Mouse (Mus musculus) limb, embryonic 13.5 days (tissue): Measurements from ENCODE around the gene Cdsn. TPM values are rescaled to one million over a fixed set of nuclear protein-coding genes. Genes with fewer than 3 reads are reported as not detected.

Source experiments
- ATAC-seq: fragments of 200-750 bp; cut with Nextera tagmentation; 2 replicates; pipeline ENCODE4 v1.8.0; 2017; ENCODE audit warnings: low read depth, moderate number of reproducible peaks, moderate TSS enrichment; ENCODE audit not compliant: low FRiP score
- H3K27ac ChIP-seq: fragments of 300-500 bp; sonication (generic); 2 replicates; pipeline ENCODE4 v1.5.1; 2015; ENCODE audit warnings: inconsistent platforms, mild to moderate bottlenecking, moderate library complexity
- H3K27me3 ChIP-seq: fragments of 300-500 bp; sonication (generic); 2 replicates; pipeline ENCODE4 v1.6.1; 2015; ENCODE audit warnings: mild to moderate bottlenecking, inconsistent platforms
- H3K36me3 ChIP-seq: fragments of 300-500 bp; sonication (generic); 2 replicates; pipeline ENCODE4 v1.6.1; 2015; ENCODE audit warnings: inconsistent platforms, mild to moderate bottlenecking, moderate library complexity
- H3K4me1 ChIP-seq: fragments of 300-500 bp; sonication (generic); 2 replicates; pipeline ENCODE4 v1.6.1; 2015; ENCODE audit warnings: inconsistent platforms
- H3K4me2 ChIP-seq: fragments of 300-500 bp; sonication (generic); replicated peaks from 2 replicates; pipeline ENCODE4 v1.6.1; 2015; ENCODE audit warnings: inconsistent platforms, mild to moderate bottlenecking, moderate library complexity
- H3K4me3 ChIP-seq: fragments of 300-500 bp; sonication (generic); 2 replicates; pipeline ENCODE4 v1.5.1; 2015; ENCODE audit warnings: moderate library complexity, mild to moderate bottlenecking, inconsistent platforms
- H3K9ac ChIP-seq: fragments of 300-500 bp; sonication (generic); 2 replicates; pipeline ENCODE4 v1.6.1; 2015; ENCODE audit warnings: mild to moderate bottlenecking, inconsistent platforms
- H3K9me3 ChIP-seq: fragments of 300-500 bp; sonication (generic); 2 replicates; pipeline ENCODE4 v1.6.1; 2016; ENCODE audit warnings: inconsistent platforms
- WGBS: fragments of 180-500 bp; shearing (Covaris S2); methylation state at CpG from one replicate; pipeline ENCODE4 v1.1.7; 2015; 5-methylcytosine and 5-hydroxymethylcytosine counted together
- polyA plus RNA-seq: library from polyadenylated mRNA; unstranded; fragments of >200 nt; fragmentation: Nextera tagmentation; extraction: Ambion mirVana; gene quantifications from 2 replicates; pipeline ENCODE4 v1.2.1, GENCODE M21; 2015

Gene Cdsn
- polyA plus RNA-seq, 1 experiment from 2014 or later, result 0.06 TPM

GRCm38 (mm10) chr17:35539540-35539939 is 12.4 kb upstream of the Cdsn start:
- Histone ChIP-seq H3K9ac (no peak overlapping the region), H3K27me3 (no peaks in the 10 kb centered on the region), H3K4me1 (no peaks in the 10 kb centered on the region), H3K36me3 (no peaks in the 10 kb centered on the region), H3K4me3 (no peak overlapping the region), H3K9me3 (no peaks in the 10 kb centered on the region), H3K4me2 (no peak overlapping the region), H3K27ac (no peak overlapping the region)
- no peak for ATAC-seq
- WGBS, result 53% methylated on average over 10 of the region's 10 CpGs

- Histone ChIP-seq H3K36me3 (no peaks in the 10 kb centered on the region), H3K4me1 (peaks cover 5% of the 10 kb centered on the region; the same call in 1 of the 2 replicates), H3K9me3 (no peaks in the 10 kb centered on the region), H3K4me2 (no peak overlapping the region), H3K27me3 (no peaks in the 10 kb centered on the region), H3K4me3 (no peak overlapping the region), H3K9ac (no peak overlapping the region), H3K27ac (no peak overlapping the region)
- ATAC-seq, result no peak
- 81% methylated on average over 15 of the region's 15 CpGs for WGBS
These were observed 9.0 kb upstream of the Cdsn start for GRCm38 (mm10) chr17:35542761-35543411.

- Histone ChIP-seq H3K27me3 (no peaks in the 10 kb centered on the region), H3K9ac (no peak overlapping the region), H3K4me2 (no peak overlapping the region), H3K27ac (no peak overlapping the region), H3K4me1 (peaks cover 5% of the 10 kb centered on the region; the same call in 1 of the 2 replicates), H3K36me3 (no peaks in the 10 kb centered on the region), H3K9me3 (no peaks in the 10 kb centered on the region), H3K4me3 (no peak overlapping the region)
- no peak for ATAC-seq
- WGBS, result 59% methylated on average over 14 of the region's 14 CpGs
These were observed 8.5 kb upstream of the Cdsn start for GRCm38 (mm10) chr17:35543412-35543861.

GRCm38 (mm10) chr17:35544001-35544400 is 7.9 kb upstream of the Cdsn start:
- no peak for ATAC-seq
- H3K9me3 ChIP-seq, result no peaks in the 10 kb centered on the region
- no peak overlapping the region for H3K27ac ChIP-seq
- no peak overlapping the region for H3K4me3 ChIP-seq
- no peaks in the 10 kb centered on the region for H3K27me3 ChIP-seq
- H3K9ac ChIP-seq, result no peak overlapping the region
- H3K36me3 ChIP-seq, result no peaks in the 10 kb centered on the region
- WGBS, result 85% methylated on average over 6 of the region's 6 CpGs
- H3K4me2 ChIP-seq, result no peak overlapping the region
- H3K4me1 ChIP-seq, result peaks cover 5% of the 10 kb centered on the region; the same call in 1 of the 2 replicates

- no peaks in the 10 kb centered on the region for H3K27me3 ChIP-seq
- H3K4me3 ChIP-seq, result no peak overlapping the region
- no peak overlapping the region for H3K27ac ChIP-seq
- H3K4me1 ChIP-seq, result peaks cover 5% of the 10 kb centered on the region; the same call in 1 of the 2 replicates
- WGBS, result 31% methylated on average over 6 of the region's 6 CpGs
- no peak overlapping the region for H3K9ac ChIP-seq
- peak; percentile 46; the same call in 1 of the 2 replicates for ATAC-seq
- no peak overlapping the region for H3K4me2 ChIP-seq
- no peaks in the 10 kb centered on the region for H3K9me3 ChIP-seq
- H3K36me3 ChIP-seq, result no peaks in the 10 kb centered on the region
These were observed 7.2 kb upstream of the Cdsn start for GRCm38 (mm10) chr17:35544680-35545079.

GRCm38 (mm10) chr17:35547465-35547864 is 4.5 kb upstream of the Cdsn start:
- 51% methylated on average over 2 of the region's 2 CpGs for WGBS
- H3K9me3 ChIP-seq, result no peaks in the 10 kb centered on the region
- no peak for ATAC-seq
- H3K4me3 ChIP-seq, result no peak overlapping the region
- no peak overlapping the region for H3K4me2 ChIP-seq
- H3K36me3 ChIP-seq, result no peaks in the 10 kb centered on the region
- H3K27ac ChIP-seq, result no peak overlapping the region
- no peak overlapping the region for H3K9ac ChIP-seq
- H3K27me3 ChIP-seq, result no peaks in the 10 kb centered on the region
- peaks cover 5% of the 10 kb centered on the region; the same call in 1 of the 2 replicates for H3K4me1 ChIP-seq

GRCm38 (mm10) chr17:35548636-35549035 is 3.3 kb upstream of the Cdsn start:
- Histone ChIP-seq H3K4me1 (peaks cover 5% of the 10 kb centered on the region; the same call in 1 of the 2 replicates), H3K4me3 (no peak overlapping the region), H3K27me3 (no peaks in the 10 kb centered on the region), H3K9me3 (no peaks in the 10 kb centered on the region), H3K9ac (no peak overlapping the region), H3K36me3 (no peaks in the 10 kb centered on the region), H3K27ac (no peak overlapping the region), H3K4me2 (no peak overlapping the region)
- ATAC-seq, result no peak
- 24% methylated on average over 5 of the region's 5 CpGs for WGBS

- no peaks in the 10 kb centered on the region for H3K36me3 ChIP-seq
- H3K4me1 ChIP-seq, result peaks cover 5% of the 10 kb centered on the region; the same call in 1 of the 2 replicates
- no peaks in the 10 kb centered on the region for H3K27me3 ChIP-seq
- no peak overlapping the region; the same call in 1 of the 2 replicates for H3K4me2 ChIP-seq
- H3K9ac ChIP-seq, result no peak overlapping the region
- 63% methylated on average over 15 of the region's 15 CpGs for WGBS
- peak; percentile 41; the same call in 1 of the 2 replicates for ATAC-seq
- no peaks in the 10 kb centered on the region for H3K9me3 ChIP-seq
- H3K4me3 ChIP-seq, result no peak overlapping the region
- peak overlapping the region; percentile 55; the same call in 1 of the 2 replicates for H3K27ac ChIP-seq
These were observed 2.3 kb upstream of the Cdsn start for GRCm38 (mm10) chr17:35549437-35550142.

- Histone ChIP-seq H3K9me3 (no peaks in the 10 kb centered on the region), H3K36me3 (no peaks in the 10 kb centered on the region), H3K27ac (0 out of 2 replicates have a peak overlapping the region, but pooled peaks have one; percentile 55), H3K4me2 (no peak overlapping the region; the same call in 1 of the 2 replicates), H3K4me1 (peaks cover 5% of the 10 kb centered on the region; the same call in 1 of the 2 replicates), H3K27me3 (no peaks in the 10 kb centered on the region), H3K4me3 (no peak overlapping the region), H3K9ac (no peak overlapping the region)
- WGBS, result 93% methylated on average over 4 of the region's 4 CpGs
- ATAC-seq, result no peak
These were observed 1.8 kb upstream of the Cdsn start for GRCm38 (mm10) chr17:35550143-35550494.

- no peak for ATAC-seq
- no peaks in the 10 kb centered on the region for H3K9me3 ChIP-seq
- H3K9ac ChIP-seq, result no peak overlapping the region
- peaks cover 5% of the 10 kb centered on the region; the same call in 1 of the 2 replicates for H3K4me1 ChIP-seq
- no peak overlapping the region for H3K4me3 ChIP-seq
- H3K27me3 ChIP-seq, result no peaks in the 10 kb centered on the region
- H3K36me3 ChIP-seq, result no peaks in the 10 kb centered on the region
- no peak overlapping the region for H3K4me2 ChIP-seq
- 55% methylated on average over 8 of the region's 8 CpGs for WGBS
- no peak overlapping the region for H3K27ac ChIP-seq
These were observed 1.1 kb upstream of the Cdsn start for GRCm38 (mm10) chr17:35550871-35551270.

GRCm38 (mm10) chr17:35554321-35554720 is 2.4 kb downstream of the Cdsn start:
- Histone ChIP-seq H3K9ac (no peak overlapping the region), H3K4me1 (no peaks in the 10 kb centered on the region), H3K27me3 (no peaks in the 10 kb centered on the region), H3K36me3 (no peaks in the 10 kb centered on the region), H3K9me3 (no peaks in the 10 kb centered on the region), H3K4me2 (no peak overlapping the region), H3K27ac (no peak overlapping the region), H3K4me3 (no peak overlapping the region)
- ATAC-seq, result no peak
- 81% methylated on average over 5 of the region's 5 CpGs for WGBS

- Histone ChIP-seq H3K4me1 (no peaks in the 10 kb centered on the region), H3K36me3 (no peaks in the 10 kb centered on the region), H3K4me3 (no peak overlapping the region), H3K27ac (no peak overlapping the region), H3K9me3 (no peaks in the 10 kb centered on the region), H3K27me3 (no peaks in the 10 kb centered on the region), H3K9ac (no peak overlapping the region), H3K4me2 (no peak overlapping the region)
- ATAC-seq, result no peak
- WGBS, result 90% methylated on average over 18 of the region's 18 CpGs
These were observed 3.0 kb downstream of the Cdsn start for GRCm38 (mm10) chr17:35554761-35555397.
